Mouse (Mus musculus) neural tube, embryonic 15.5 days (tissue): ENCODE measurements at regions not wholly inside any gene's neighbourhood (a gene's known extent, or its start where the extent isn't known, plus 50 kb on each side); places are given as distances from the start of the nearest gene placed in this dataset.

Source experiments
- ATAC-seq: fragments of 200-750 bp; cut with Nextera tagmentation; 2 replicates; pipeline ENCODE4 v1.8.0; 2017; ENCODE audit warnings: mild to moderate bottlenecking, moderate TSS enrichment, moderate library complexity; ENCODE audit not compliant: low FRiP score
- H3K27ac ChIP-seq: fragments of 300-500 bp; sonication (generic); replicated peaks from 2 replicates; pipeline ENCODE4 v1.5.1; 2015; ENCODE audit warnings: mild to moderate bottlenecking, inconsistent platforms
- H3K27me3 ChIP-seq: fragments of 300-500 bp; sonication (generic); replicated peaks from 2 replicates; pipeline ENCODE4 v1.6.1; 2015; ENCODE audit warnings: inconsistent platforms
- H3K36me3 ChIP-seq: fragments of 300-500 bp; sonication (generic); 2 replicates; pipeline ENCODE4 v1.6.1; 2015; ENCODE audit warnings: inconsistent platforms
- H3K4me1 ChIP-seq: fragments of 300-500 bp; sonication (generic); 2 replicates; pipeline ENCODE4 v1.6.1; 2015; ENCODE audit warnings: inconsistent platforms
- H3K4me2 ChIP-seq: fragments of 300-500 bp; sonication (generic); 2 replicates; pipeline ENCODE4 v1.6.1; 2015; ENCODE audit warnings: inconsistent platforms, mild to moderate bottlenecking, moderate library complexity
- H3K4me3 ChIP-seq: fragments of 300-500 bp; sonication (generic); replicated peaks from 2 replicates; pipeline ENCODE4 v1.5.1; 2015; ENCODE audit warnings: mild to moderate bottlenecking, inconsistent platforms
- H3K9ac ChIP-seq: fragments of 300-500 bp; sonication (generic); replicated peaks from 2 replicates; pipeline ENCODE4 v1.6.1; 2015; ENCODE audit warnings: mild to moderate bottlenecking, inconsistent platforms
- H3K9me3 ChIP-seq: fragments of 300-500 bp; sonication (generic); replicated peaks from 2 replicates; pipeline ENCODE4 v1.6.1; 2016; ENCODE audit warnings: inconsistent platforms
- WGBS: fragments of 180-500 bp; shearing (Covaris S2); methylation state at CpG from one replicate; pipeline ENCODE4 v1.1.7; 2015; ENCODE audit warnings: mixed read lengths; 5-methylcytosine and 5-hydroxymethylcytosine counted together

GRCm38 (mm10) chr6:133983804-133984514 is 51.5 kb upstream of the Etv6 start:
- Histone ChIP-seq H3K9ac (no peak overlapping the region), H3K4me2 (no peak overlapping the region), H3K27me3 (no peaks in the 10 kb centered on the region), H3K27ac (no peak overlapping the region), H3K36me3 (no peaks in the 10 kb centered on the region), H3K4me1 (peaks cover 4% of the 10 kb centered on the region; the same call in 1 of the 2 replicates), H3K4me3 (no peak overlapping the region), H3K9me3 (no peaks in the 10 kb centered on the region)
- ATAC-seq, result no peak
- 86% methylated on average over 10 of the region's 10 CpGs for WGBS

GRCm38 (mm10) chr6:133984666-133985355 is 50.7 kb upstream of the Etv6 start:
- H3K9me3 ChIP-seq, result no peaks in the 10 kb centered on the region
- ATAC-seq, result no peak
- no peak overlapping the region for H3K9ac ChIP-seq
- no peaks in the 10 kb centered on the region for H3K36me3 ChIP-seq
- 43% methylated on average over 16 of the region's 16 CpGs for WGBS
- no peak overlapping the region for H3K4me3 ChIP-seq
- H3K4me2 ChIP-seq, result peak overlapping the region; percentile 25
- no peaks in the 10 kb centered on the region for H3K27me3 ChIP-seq
- peaks cover 4% of the 10 kb centered on the region; the same call in 1 of the 2 replicates for H3K4me1 ChIP-seq
- no peak overlapping the region for H3K27ac ChIP-seq
